Mouse (Mus musculus): Measurements from ENCODE around the gene Actg2. TPM values are rescaled to one million over a fixed set of nuclear protein-coding genes. Genes with fewer than 3 reads are reported as not detected.

The Actg2 gene
- polyA plus RNA-seq, 1 experiment = 80.1 TPM

- peaks cover 29% of the 10 kb centered on the region for H3K36me3 ChIP-seq (ENCODE audit: control insufficient read depth, insufficient read depth)
- no peaks in the 10 kb centered on the region for H3K79me2 ChIP-seq (ENCODE audit: control insufficient read depth, insufficient read depth)
- TF ChIP-seq TCF3 (IDR thresholded peaks at IDR 0.05; ENCODE audit: insufficient read length, low read depth) = no peak
- TF ChIP-seq MAX (IDR thresholded peaks at IDR 0.05; ENCODE audit: low read depth) = no peak
- no peak for TF ChIP-seq USF1 (IDR thresholded peaks at IDR 0.05; ENCODE audit: low read depth)
- TF ChIP-seq POLR2A (IDR thresholded peaks at IDR 0.05; ENCODE audit: insufficient read length, low read depth) = no peak
- TF ChIP-seq E2F4 (IDR thresholded peaks at IDR 0.05; ENCODE audit: insufficient read depth) = no peak
- no peak for TF ChIP-seq MYOD1 (IDR thresholded peaks at IDR 0.05; ENCODE audit: control insufficient read depth in 1 of 3, insufficient read length in 2 of 3, low read depth in 2 of 3)
- no peak for TF ChIP-seq SRF (IDR thresholded peaks at IDR 0.05; ENCODE audit: control insufficient read depth, insufficient read length, low read depth)
- no peak for TF ChIP-seq CEBPB (IDR thresholded peaks at IDR 0.05; ENCODE audit: insufficient read depth, poor library complexity, severe bottlenecking)
- TF ChIP-seq TCF12 (IDR thresholded peaks at IDR 0.05; ENCODE audit: insufficient read depth, poor library complexity, severe bottlenecking) = no peak
- no peak for TF ChIP-seq REST (IDR thresholded peaks at IDR 0.05; ENCODE audit: insufficient read depth, insufficient read length)
- TF ChIP-seq POLR2AphosphoS2 (IDR thresholded peaks at IDR 0.05; ENCODE audit: insufficient read length, low read depth) = no peak
- TF ChIP-seq MYOG (IDR thresholded peaks at IDR 0.05; ENCODE audit: control insufficient read depth in 1 of 3, insufficient read depth in 1 of 3, insufficient read length in 2 of 3, low read depth in 2 of 3) = no peak
- H3K27me3 ChIP-seq (ENCODE audit: control insufficient read depth, insufficient read depth, insufficient read length) = no peaks in the 10 kb centered on the region
- H3K4me3 ChIP-seq = no peak overlapping the region
- no peak overlapping the region for H3K4me2 ChIP-seq (ENCODE audit: low read depth)
- H3ac ChIP-seq (ENCODE audit: control insufficient read depth, insufficient read length) = no peak overlapping the region
Observed at GRCm38 (mm10) chr6:83487298-83487697, 48.8 kb downstream of the Actg2 start.

- TF ChIP-seq SRF (IDR thresholded peaks at IDR 0.05; ENCODE audit: control insufficient read depth, insufficient read length, low read depth) (no peak), POLR2A (IDR thresholded peaks at IDR 0.05; ENCODE audit: insufficient read length, low read depth) (no peak), E2F4 (IDR thresholded peaks at IDR 0.05; ENCODE audit: insufficient read depth) (no peak), USF1 (IDR thresholded peaks at IDR 0.05; ENCODE audit: low read depth) (no peak), TCF3 (IDR thresholded peaks at IDR 0.05; ENCODE audit: insufficient read length, low read depth) (no peak), CEBPB (IDR thresholded peaks at IDR 0.05; ENCODE audit: insufficient read depth, poor library complexity, severe bottlenecking) (no peak), TCF12 (IDR thresholded peaks at IDR 0.05; ENCODE audit: insufficient read depth, poor library complexity, severe bottlenecking) (no peak), MAX (IDR thresholded peaks at IDR 0.05; ENCODE audit: low read depth) (no peak), MYOD1 (IDR thresholded peaks at IDR 0.05; ENCODE audit: control insufficient read depth in 1 of 3, insufficient read length in 2 of 3, low read depth in 2 of 3) (no peak), REST (IDR thresholded peaks at IDR 0.05; ENCODE audit: insufficient read depth, insufficient read length) (no peak), POLR2AphosphoS2 (IDR thresholded peaks at IDR 0.05; ENCODE audit: insufficient read length, low read depth) (no peak)
- peaks cover 29% of the 10 kb centered on the region for H3K36me3 ChIP-seq (ENCODE audit: control insufficient read depth, insufficient read depth)
- H3K79me2 ChIP-seq (ENCODE audit: control insufficient read depth, insufficient read depth) = no peaks in the 10 kb centered on the region
- H3K27me3 ChIP-seq (ENCODE audit: control insufficient read depth, insufficient read depth, insufficient read length) = no peaks in the 10 kb centered on the region
- H3K4me2 ChIP-seq (ENCODE audit: low read depth) = no peak overlapping the region
- no peak overlapping the region for H3ac ChIP-seq (ENCODE audit: control insufficient read depth, insufficient read length)
- H3K4me3 ChIP-seq = no peak overlapping the region
Observed at GRCm38 (mm10) chr6:83485854-83486253, 50.2 kb downstream of the Actg2 start.

- Histone ChIP-seq H3K27me3 (ENCODE audit: control insufficient read depth, insufficient read depth, insufficient read length) (no peaks in the 10 kb centered on the region), H3ac (ENCODE audit: control insufficient read depth, insufficient read length) (no peak overlapping the region), H3K4me2 (ENCODE audit: low read depth) (no peak overlapping the region), H3K79me2 (ENCODE audit: control insufficient read depth, insufficient read depth) (no peaks in the 10 kb centered on the region), H3K4me3 (no peak overlapping the region), H3K36me3 (ENCODE audit: control insufficient read depth, insufficient read depth) (peaks cover 31% of the 10 kb centered on the region)
- TF ChIP-seq REST (IDR thresholded peaks at IDR 0.05; ENCODE audit: insufficient read depth, insufficient read length) = no peak
- no peak for TF ChIP-seq MYOD1 (IDR thresholded peaks at IDR 0.05; ENCODE audit: control insufficient read depth in 1 of 3, insufficient read length in 2 of 3, low read depth in 2 of 3)
- TF ChIP-seq TCF3 (IDR thresholded peaks at IDR 0.05; ENCODE audit: insufficient read length, low read depth) = no peak
- no peak for TF ChIP-seq POLR2AphosphoS2 (IDR thresholded peaks at IDR 0.05; ENCODE audit: insufficient read length, low read depth)
- no peak for TF ChIP-seq USF1 (IDR thresholded peaks at IDR 0.05; ENCODE audit: low read depth)
- no peak for TF ChIP-seq MYOG (IDR thresholded peaks at IDR 0.05; ENCODE audit: control insufficient read depth in 1 of 3, insufficient read depth in 1 of 3, insufficient read length in 2 of 3, low read depth in 2 of 3)
- no peak for TF ChIP-seq MAX (IDR thresholded peaks at IDR 0.05; ENCODE audit: low read depth)
- TF ChIP-seq E2F4 (IDR thresholded peaks at IDR 0.05; ENCODE audit: insufficient read depth) = no peak
- no peak for TF ChIP-seq SRF (IDR thresholded peaks at IDR 0.05; ENCODE audit: control insufficient read depth, insufficient read length, low read depth)
Observed at GRCm38 (mm10) chr6:83483776-83484175, 52.3 kb downstream of the Actg2 start.

GRCm38 (mm10) chr6:83482418-83483085 is 53.5 kb downstream of the Actg2 start:
- Histone ChIP-seq H3ac (ENCODE audit: control insufficient read depth, insufficient read length) (no peak overlapping the region), H3K79me2 (ENCODE audit: control insufficient read depth, insufficient read depth) (no peaks in the 10 kb centered on the region), H3K4me3 (no peak overlapping the region), H3K27me3 (ENCODE audit: control insufficient read depth, insufficient read depth, insufficient read length) (no peaks in the 10 kb centered on the region), H3K36me3 (ENCODE audit: control insufficient read depth, insufficient read depth) (peaks cover 35% of the 10 kb centered on the region), H3K4me2 (ENCODE audit: low read depth) (no peak overlapping the region)
- TF ChIP-seq E2F4 (IDR thresholded peaks at IDR 0.05; ENCODE audit: insufficient read depth) (no peak), REST (IDR thresholded peaks at IDR 0.05; ENCODE audit: insufficient read depth, insufficient read length) (no peak), USF1 (IDR thresholded peaks at IDR 0.05; ENCODE audit: low read depth) (no peak), MYOD1 (IDR thresholded peaks at IDR 0.05; ENCODE audit: control insufficient read depth in 1 of 3, insufficient read length in 2 of 3, low read depth in 2 of 3) (no peak), SRF (IDR thresholded peaks at IDR 0.05; ENCODE audit: control insufficient read depth, insufficient read length, low read depth) (no peak), TCF12 (IDR thresholded peaks at IDR 0.05; ENCODE audit: insufficient read depth, poor library complexity, severe bottlenecking) (no peak), POLR2A (IDR thresholded peaks at IDR 0.05; ENCODE audit: insufficient read length, low read depth) (no peak), CEBPB (IDR thresholded peaks at IDR 0.05; ENCODE audit: insufficient read depth, poor library complexity, severe bottlenecking) (no peak), MAX (IDR thresholded peaks at IDR 0.05; ENCODE audit: low read depth) (no peak), TCF3 (IDR thresholded peaks at IDR 0.05; ENCODE audit: insufficient read length, low read depth) (no peak), MYOG (IDR thresholded peaks at IDR 0.05; ENCODE audit: control insufficient read depth in 1 of 3, insufficient read depth in 1 of 3, insufficient read length in 2 of 3, low read depth in 2 of 3) (no peak)
